Mouse (Mus musculus) testis, adult 2 months (tissue): ENCODE measurements at regions not wholly inside any gene's neighbourhood (a gene's known extent, or its start where the extent isn't known, plus 50 kb on each side); places are given as distances from the start of the nearest gene placed in this dataset.

Experiments used
- H3K27ac ChIP-seq: fragments of 200-500 bp; 2 replicates; pipeline ENCODE4 v1.5.1; 2012; ENCODE audit warnings: low read depth, low read length; ENCODE audit not compliant: control insufficient read depth, insufficient read depth
- H3K27me3 ChIP-seq: fragments of 200-500 bp; 2 replicates; pipeline ENCODE4 v1.6.1; 2012; ENCODE audit warnings: mild to moderate bottlenecking, low read length, moderate library complexity; ENCODE audit not compliant: control insufficient read depth, insufficient read depth
- H3K36me3 ChIP-seq: fragments of 200-500 bp; 2 replicates; pipeline ENCODE4 v1.6.1; 2012; ENCODE audit warnings: mild to moderate bottlenecking, low read length; ENCODE audit not compliant: control insufficient read depth, insufficient read depth
- H3K4me1 ChIP-seq: fragments of 200-500 bp; 2 replicates; pipeline ENCODE4 v1.6.1; 2012; ENCODE audit warnings: low read length; ENCODE audit not compliant: control insufficient read depth, insufficient read depth
- H3K4me3 ChIP-seq: fragments of 200-500 bp; 2 replicates; pipeline ENCODE4 v1.5.1; 2012; ENCODE audit warnings: low read depth, mild to moderate bottlenecking, low read length, moderate library complexity, mixed read lengths; ENCODE audit not compliant: control insufficient read depth
- CTCF ChIP-seq: fragments of 200-500 bp; IDR thresholded peaks from 2 replicates; pipeline ENCODE4 v1.5.1; 2012; ENCODE audit warnings: low read depth, mild to moderate bottlenecking, inconsistent platforms, low read length, moderate library complexity; ENCODE audit not compliant: control insufficient read depth, insufficient read depth, insufficient replicate concordance
- POLR2A ChIP-seq: fragments of 200-500 bp; IDR thresholded peaks from 2 replicates; pipeline ENCODE4 v1.6.1; 2012; ENCODE audit warnings: low read depth, mild to moderate bottlenecking, inconsistent platforms, low read length, moderate library complexity; ENCODE audit not compliant: control insufficient read depth

DNA sequence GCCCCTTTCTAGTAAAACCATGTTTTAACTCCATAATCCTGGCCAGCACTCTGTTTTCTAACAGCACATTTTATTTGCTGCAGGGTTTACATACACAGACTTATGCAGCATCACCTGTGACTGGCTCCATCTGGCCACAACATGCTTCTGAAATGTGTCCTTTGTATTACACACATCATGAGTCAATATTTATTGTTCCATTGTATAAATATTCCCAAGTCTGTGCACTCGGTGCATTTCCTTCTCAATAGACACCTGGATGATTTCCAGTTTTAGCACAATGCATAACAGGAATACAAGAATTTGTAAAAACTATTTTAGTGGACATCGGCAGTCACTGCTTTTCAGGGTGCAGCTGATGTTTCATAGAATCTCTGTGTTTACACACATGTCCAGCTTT is 294.6 kb upstream of the Rasgrp1 start:
- Histone ChIP-seq H3K27ac (no peak overlapping the region), H3K36me3 (no peaks in the 10 kb centered on the region), H3K4me3 (no peak overlapping the region), H3K4me1 (no peaks in the 10 kb centered on the region), H3K27me3 (no peaks in the 10 kb centered on the region)
- TF ChIP-seq POLR2A (no peak), CTCF (no peak)

DNA sequence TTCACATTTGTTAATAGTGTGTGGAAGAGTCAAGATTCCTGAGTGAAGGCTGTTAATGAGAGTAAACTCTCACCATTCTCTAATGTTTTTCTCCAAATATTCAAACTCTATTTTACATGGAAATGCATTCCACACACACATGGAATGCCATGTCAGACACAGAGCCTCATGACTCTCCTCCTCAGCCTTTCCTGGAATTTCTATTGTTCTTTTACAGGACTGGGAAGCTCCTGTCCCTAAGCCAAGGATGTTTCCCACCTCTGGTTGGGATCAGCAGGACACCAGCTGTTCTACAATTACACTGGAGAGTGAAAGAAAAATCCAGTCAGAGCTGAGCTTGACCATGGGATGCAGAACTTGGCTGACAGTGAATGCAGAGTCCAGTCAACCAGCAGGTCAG is 309.3 kb upstream of the Rasgrp1 start:
- no peak for TF ChIP-seq POLR2A
- TF ChIP-seq CTCF, result no peak
- H3K4me1 ChIP-seq, result no peaks in the 10 kb centered on the region
- no peaks in the 10 kb centered on the region for H3K27me3 ChIP-seq
- no peaks in the 10 kb centered on the region for H3K36me3 ChIP-seq
- H3K4me3 ChIP-seq, result no peak overlapping the region
- no peak overlapping the region for H3K27ac ChIP-seq

DNA sequence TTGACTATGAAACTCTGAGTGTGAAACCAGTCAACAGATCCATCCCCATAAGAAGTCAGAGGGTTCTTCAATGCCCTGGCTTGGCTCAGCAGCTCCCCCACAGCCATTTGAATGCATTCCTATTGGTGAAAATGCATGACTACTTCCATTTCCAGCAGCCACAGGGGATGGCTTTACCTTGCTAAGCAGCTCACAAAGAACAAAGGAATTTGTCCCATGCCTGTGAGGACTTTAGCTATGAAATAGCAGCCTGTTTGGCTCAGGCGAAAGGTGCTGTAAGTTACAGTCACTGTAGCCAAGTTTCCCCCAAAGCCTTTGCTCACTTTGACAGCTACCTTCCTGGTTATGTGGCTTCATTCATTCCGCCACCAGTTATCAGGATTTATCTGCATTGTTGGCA is 309.8 kb upstream of the Rasgrp1 start:
- Histone ChIP-seq H3K4me1 (no peaks in the 10 kb centered on the region), H3K36me3 (no peaks in the 10 kb centered on the region), H3K27ac (no peak overlapping the region), H3K27me3 (no peaks in the 10 kb centered on the region), H3K4me3 (no peak overlapping the region)
- TF ChIP-seq POLR2A (no peak), CTCF (no peak)

DNA sequence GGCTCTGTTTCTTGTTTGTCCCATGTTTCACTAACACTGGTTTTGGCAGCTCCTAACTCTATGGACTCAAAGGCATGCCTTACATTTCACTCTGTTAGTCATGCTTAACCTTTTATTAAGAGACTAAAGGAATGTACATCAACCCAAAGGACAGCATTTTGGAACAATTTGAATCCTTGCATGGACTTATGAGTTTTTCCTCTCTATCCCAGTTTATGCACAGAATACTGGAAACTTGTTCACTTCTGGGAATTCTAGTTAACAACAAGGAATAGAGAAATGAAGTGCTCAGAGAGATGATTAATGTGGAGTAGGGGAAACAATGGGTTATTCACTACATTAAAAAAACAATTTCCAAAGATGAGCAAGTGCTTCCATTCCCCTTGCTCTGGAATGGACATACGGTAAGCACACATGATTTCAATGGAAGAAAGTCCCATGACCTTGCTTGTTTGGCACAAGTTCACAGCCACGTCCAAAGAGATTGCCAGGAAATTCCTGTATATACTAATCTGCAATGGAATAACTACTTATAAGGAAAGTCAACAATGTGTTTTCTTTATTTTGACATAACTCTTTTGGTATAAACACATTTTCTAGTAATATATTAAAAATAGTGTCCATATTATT is 313.9 kb upstream of the Rasgrp1 start:
- no peak overlapping the region for H3K4me3 ChIP-seq
- no peaks in the 10 kb centered on the region for H3K27me3 ChIP-seq
- H3K27ac ChIP-seq, result no peak overlapping the region
- no peaks in the 10 kb centered on the region for H3K36me3 ChIP-seq
- TF ChIP-seq POLR2A, result no peak
- TF ChIP-seq CTCF, result no peak
- no peaks in the 10 kb centered on the region for H3K4me1 ChIP-seq

DNA sequence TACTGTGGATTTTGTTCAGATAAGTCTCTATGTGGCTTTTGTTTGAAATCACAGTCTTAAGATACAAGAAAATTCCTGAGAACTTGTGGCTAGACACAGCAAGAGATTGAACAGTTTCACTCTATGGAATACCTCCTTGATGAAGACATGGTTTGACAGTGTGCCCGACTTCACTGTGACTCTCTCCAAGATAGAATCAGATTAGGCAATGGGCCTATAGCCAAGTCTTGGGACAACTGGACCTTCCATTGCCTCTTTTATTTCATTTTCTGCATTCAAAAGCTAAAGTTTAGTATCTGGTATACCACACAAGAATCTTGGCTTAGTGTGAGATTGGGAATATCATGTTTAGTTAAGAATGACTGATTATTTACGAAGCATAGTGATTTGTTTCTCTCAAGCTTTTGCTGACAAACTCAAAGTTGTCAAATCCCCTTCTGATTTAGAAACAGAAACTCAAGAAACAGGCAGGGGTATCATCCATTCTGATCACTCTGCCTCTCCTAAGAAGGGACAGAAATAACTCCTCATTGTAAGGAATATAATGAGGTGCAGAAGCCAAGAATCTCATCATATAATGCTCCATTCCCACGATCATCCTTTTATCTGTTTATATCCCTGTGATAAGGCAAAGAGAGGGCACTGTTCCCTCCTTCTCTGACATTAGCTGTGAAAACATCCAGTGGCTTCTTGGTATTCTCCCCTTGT is 317.6 kb upstream of the Rasgrp1 start:
- Histone ChIP-seq H3K36me3 (no peaks in the 10 kb centered on the region), H3K4me3 (no peak overlapping the region), H3K4me1 (no peaks in the 10 kb centered on the region), H3K27me3 (no peaks in the 10 kb centered on the region), H3K27ac (no peak overlapping the region)
- no peak for TF ChIP-seq CTCF
- TF ChIP-seq POLR2A, result no peak

DNA sequence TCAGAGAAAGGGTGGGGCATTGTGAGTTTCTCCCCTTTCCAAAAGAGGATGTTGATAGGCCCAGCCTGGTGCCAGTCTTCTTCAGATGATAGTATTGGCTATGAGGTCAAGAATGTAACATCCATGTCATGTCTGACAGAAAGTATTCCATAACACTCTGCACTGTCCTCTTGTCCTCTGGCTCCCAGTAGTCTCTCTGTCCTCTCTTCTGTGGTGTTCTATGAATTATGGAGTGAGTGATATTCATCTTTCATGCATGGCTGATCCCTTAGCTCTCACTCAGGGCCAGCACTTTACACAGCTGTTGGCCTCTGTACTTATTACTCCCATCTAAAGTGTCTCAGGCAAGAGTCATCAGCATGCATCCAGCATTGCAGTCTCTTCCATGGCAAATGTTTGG is 319.9 kb upstream of the Rasgrp1 start:
- Histone ChIP-seq H3K27ac (no peak overlapping the region), H3K36me3 (no peaks in the 10 kb centered on the region), H3K27me3 (no peaks in the 10 kb centered on the region), H3K4me1 (no peaks in the 10 kb centered on the region), H3K4me3 (no peak overlapping the region)
- TF ChIP-seq POLR2A (no peak), CTCF (no peak)

DNA sequence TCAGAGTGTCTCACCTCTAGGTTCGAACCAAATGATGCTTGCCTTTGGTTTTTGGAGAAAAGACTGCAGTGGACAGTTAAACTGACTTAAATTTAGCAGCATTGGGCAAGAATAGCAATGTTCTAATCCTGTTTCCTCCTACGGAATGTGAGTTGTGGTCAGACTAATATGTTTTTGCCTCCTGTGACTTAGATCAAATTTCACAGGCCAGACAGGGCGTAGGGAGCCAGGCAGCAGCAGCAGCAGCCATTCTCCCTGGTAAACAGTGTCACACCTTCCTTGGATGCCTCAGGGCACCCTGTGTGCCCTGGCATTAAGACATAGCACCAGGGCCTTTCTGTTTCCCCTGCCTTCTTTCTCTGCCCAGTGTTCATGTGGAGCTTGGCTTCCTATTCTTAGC is 323.7 kb upstream of the Rasgrp1 start:
- Histone ChIP-seq H3K36me3 (no peaks in the 10 kb centered on the region), H3K4me3 (no peak overlapping the region), H3K4me1 (no peaks in the 10 kb centered on the region), H3K27ac (no peak overlapping the region), H3K27me3 (no peaks in the 10 kb centered on the region)
- TF ChIP-seq CTCF (no peak), POLR2A (no peak)
